Mouse (Mus musculus): ENCODE measurements at regions not wholly inside any gene's neighbourhood (a gene's known extent, or its start where the extent isn't known, plus 50 kb on each side); places are given as distances from the start of the nearest gene placed in this dataset.
"Not testable (repeated sequence)": the region's sequence is repeated elsewhere in the genome, so short reads cannot be mapped to it uniquely, and the experiment has no call there.

DNA sequence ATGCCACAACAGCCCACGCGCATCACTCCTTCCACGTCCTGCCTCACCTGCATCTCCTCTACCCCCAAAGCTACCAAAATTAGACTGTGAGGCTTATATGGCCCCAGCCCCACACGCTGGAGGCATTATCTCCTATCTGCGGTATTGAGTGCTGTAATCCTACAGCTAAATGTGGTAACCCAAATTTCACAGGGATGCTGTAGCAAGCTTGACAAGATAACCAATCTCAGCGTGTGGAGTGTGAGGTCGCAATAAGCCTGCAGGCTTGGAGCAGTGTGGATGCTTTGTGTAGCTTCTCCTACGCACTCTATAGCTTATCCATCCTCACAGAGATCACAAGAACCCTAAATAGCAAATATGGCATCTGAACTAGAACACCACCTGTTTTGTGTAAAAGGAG, 251.2 kb upstream of the Kcnh8 start:
- DNase-seq (ENCODE audit: low spot score), result no peak

DNA sequence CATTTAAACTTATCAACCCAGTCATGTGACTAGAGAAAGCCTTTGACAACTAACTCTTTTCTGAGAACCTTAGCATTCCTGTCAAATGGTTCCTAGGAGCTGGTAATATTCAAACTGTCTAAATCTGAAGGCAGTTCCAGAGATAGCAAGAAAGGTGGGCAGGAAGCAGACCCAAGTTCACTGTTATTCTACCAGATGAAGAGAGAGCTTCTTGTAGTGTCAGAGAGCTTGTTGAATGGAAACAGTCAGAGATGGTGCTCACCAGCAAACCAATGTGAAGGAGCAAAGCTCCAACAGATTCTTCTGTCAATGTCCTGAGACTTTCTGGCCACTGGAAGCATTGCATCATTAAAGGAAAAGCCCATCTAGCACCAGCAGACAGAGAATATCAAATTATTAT, 251.8 kb upstream of the Kcnh8 start:
- no peak for DNase-seq (ENCODE audit: low spot score)

GRCm38 (mm10) chr17:52349872-52350271, 252.6 kb upstream of the Kcnh8 start:
- no peak for DNase-seq (ENCODE audit: low spot score)

GRCm38 (mm10) chr17:52348481-52349083, 253.9 kb upstream of the Kcnh8 start:
- no peak for DNase-seq (ENCODE audit: low spot score)

GRCm38 (mm10) chr17:52320586-52320985, 281.9 kb upstream of the Kcnh8 start:
- DNase-seq (ENCODE audit: low spot score), result no peak

GRCm38 (mm10) chr17:52316976-52317375, 285.5 kb upstream of the Kcnh8 start:
- DNase-seq (ENCODE audit: low spot score), result no peak

DNA sequence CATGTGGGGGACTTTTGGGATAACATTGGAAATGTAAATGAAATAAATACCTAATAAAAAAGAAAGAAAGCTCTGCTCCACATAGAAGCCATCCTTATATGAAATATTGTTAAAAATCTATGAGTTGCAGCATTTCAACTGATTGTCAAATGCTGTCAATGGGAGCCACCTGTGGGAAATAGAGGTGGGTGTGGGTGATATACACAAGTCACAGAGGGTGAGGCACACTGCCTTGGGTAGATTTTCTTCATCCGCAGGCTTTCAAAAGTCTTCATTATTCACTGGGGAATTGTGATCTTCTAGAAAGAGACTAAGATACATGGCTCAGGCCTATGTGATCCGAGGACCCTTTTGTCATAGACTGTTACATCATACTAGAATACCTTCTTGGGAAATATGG, 286.6 kb upstream of the Kcnh8 start:
- no peak for DNase-seq (ENCODE audit: low spot score)

DNA sequence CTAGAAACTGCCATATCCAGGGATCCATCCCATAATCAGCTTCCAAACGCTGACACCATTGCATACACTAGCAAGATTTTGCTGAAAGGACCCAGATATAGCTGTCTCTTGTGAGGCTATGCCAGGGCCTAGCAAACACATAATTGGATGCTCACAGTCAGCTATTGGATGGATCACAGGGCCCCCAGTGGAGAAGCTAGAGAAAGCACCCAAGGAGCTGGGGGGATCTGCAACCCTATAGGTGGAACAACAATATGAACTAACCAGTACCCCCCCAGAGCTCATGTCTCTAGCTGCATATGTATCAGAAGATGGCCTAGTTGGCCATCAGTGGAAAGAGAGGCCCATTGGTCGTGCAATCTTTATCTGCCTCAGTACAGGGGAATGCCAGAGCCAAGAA, 287.1 kb upstream of the Kcnh8 start:
- DNase-seq (ENCODE audit: low spot score), result not testable (repeated sequence)

GRCm38 (mm10) chr17:52312043-52312442, 290.5 kb upstream of the Kcnh8 start:
- DNase-seq (ENCODE audit: low spot score), result no peak

DNA sequence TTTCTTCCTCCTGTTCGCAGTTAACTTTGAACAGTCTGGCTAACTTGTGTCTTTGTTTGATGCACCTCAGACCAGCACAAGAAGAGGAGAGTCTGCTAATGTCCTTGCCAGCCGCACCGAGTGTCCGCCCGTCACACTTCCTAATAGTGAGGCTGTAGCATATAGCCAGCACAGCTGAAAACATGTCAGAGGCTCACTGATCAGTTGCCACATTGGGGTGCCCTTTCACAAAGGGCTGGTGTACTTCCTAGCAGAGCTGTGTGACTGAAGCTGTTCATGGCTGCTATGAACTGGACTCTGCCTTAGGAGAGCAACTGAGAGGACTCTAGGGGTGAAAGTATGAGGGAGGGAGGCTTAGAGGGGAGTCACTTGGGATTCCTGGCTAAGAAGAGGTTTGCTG, 293.7 kb upstream of the Kcnh8 start:
- no peak for DNase-seq (ENCODE audit: low spot score)

DNA sequence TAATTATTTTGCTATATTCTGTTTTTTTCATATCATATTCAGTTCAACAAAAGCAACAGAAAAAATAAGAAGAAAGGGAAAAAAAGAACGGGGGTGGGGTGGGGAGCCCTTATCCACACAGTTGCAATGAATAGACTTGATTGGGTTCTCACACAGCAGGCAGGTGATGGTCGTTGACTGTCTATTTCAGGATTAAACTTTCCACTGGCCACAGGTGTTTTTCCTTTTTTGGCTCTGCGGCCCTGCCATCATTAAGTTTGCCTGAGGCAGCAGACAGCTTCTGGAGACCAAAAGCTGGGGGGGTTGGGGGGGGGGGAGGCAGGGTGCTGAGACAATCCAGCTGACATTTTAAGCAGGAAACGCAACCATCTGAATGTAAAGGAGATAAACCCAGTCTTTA, 298.4 kb upstream of the Kcnh8 start:
- no peak for DNase-seq (ENCODE audit: low spot score)

- no peak for DNase-seq (ENCODE audit: low spot score)
These were observed 299.2 kb upstream of the Kcnh8 start for GRCm38 (mm10) chr17:52303320-52303719.

DNA sequence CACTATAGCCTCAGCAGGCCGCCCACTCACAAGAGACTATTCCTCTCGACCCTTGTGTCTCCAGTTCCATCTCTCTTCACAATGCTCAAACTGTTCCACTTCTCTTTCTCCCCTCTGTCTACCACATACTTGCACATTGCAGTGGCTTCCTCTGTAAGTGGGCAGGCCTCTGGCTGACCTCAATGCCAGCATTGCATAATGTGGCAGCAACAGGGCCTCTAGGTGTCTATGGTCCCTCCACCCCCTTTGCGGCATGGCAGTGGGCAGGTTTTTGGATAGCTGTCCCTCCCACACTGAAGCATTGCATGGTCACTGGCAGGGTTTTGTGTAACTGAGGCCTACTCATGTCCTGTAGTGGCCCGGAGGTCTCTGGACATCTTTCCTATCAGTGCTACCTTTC, 302.7 kb upstream of the Kcnh8 start:
- no peak for DNase-seq (ENCODE audit: low spot score)

DNA sequence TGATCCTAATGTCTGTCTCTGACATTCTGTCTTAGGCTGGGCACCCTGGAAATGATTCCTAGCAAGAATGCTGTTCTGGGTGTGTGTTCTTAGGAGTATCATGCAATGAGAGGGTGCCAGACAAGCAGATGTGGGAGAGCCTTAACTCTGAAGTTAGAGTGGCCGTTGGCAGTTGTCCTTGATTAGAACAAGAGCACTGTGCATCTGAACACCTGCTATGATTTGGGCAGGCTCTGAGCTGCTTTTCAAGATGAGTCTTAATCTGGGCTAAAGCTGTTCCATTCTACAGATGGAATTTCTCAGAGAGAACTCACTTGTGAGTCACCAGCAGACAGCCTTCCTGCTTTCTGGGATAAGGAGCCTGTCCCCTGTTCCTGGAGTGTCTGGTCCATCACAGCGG, 317.1 kb upstream of the Kcnh8 start:
- no peak for DNase-seq (ENCODE audit: low spot score)

DNA sequence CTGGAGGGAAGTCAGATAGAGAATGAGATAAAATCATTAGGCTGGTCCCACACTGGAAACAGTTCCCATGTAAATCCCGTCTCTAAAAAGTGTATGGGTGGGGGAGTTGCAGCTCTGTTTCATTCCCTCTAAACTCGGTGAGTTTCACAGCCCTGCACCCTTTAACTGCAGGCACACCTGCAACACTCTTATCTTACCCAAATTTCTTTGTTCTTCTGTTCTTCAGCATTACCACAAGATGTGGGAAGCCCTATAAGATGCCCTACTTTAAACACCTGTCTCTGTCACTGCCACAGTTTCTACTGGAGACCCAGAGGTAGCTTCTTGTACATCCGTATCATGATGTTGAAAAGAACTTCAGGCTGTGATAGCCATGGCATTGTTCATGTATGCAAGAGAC, 320.2 kb upstream of the Kcnh8 start:
- no peak for DNase-seq (ENCODE audit: low spot score)

DNA sequence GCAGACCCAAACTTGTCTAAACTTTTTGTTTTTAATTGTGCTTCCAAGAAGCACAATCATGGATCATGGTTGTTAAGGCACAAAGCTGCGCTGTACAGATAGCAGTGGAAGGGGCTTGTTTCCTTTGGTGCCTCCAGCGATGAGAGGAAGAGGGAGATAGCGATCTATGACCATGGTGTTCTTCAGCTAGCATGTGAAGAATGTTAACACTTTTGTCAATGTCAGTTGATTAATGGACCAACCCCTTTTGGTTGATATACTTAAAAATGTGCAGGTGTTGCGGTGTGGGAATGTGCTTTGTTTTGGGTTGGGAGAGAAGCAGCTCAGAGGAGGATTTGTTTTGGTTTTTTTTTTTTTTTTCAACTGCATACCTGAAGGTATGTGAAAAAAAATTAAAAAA, 324.0 kb upstream of the Kcnh8 start:
- no peak for DNase-seq (ENCODE audit: low spot score)

DNA sequence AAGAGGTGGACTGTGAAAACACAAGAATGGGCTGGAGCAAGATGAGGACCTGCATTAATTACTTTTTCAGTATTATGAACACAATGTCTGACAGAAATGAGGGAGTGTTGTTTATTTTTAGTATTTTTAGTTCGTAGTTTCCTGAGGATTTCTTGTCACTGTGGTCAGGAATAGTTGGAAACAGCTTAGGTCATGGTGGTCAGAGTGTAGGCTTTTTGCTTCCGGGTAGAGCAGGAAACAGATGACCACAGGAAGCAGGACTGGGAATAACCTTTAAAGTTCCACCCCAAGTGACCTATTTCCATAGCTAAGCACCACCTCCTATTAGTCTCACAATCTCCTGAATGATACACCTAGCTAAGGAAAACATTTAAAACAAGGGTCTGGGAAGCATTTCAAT, 333.7 kb upstream of the Kcnh8 start:
- DNase-seq (ENCODE audit: low spot score), result no peak

GRCm38 (mm10) chr17:52251284-52251683, 351.2 kb upstream of the Kcnh8 start:
- DNase-seq (ENCODE audit: low spot score), result no peak

GRCm38 (mm10) chr17:52225584-52225983, 376.9 kb upstream of the Kcnh8 start:
- DNase-seq (ENCODE audit: low spot score), result no peak

- no peak for DNase-seq (ENCODE audit: low spot score)
These were observed 382.1 kb upstream of the Kcnh8 start for GRCm38 (mm10) chr17:52220422-52220821.

DNA sequence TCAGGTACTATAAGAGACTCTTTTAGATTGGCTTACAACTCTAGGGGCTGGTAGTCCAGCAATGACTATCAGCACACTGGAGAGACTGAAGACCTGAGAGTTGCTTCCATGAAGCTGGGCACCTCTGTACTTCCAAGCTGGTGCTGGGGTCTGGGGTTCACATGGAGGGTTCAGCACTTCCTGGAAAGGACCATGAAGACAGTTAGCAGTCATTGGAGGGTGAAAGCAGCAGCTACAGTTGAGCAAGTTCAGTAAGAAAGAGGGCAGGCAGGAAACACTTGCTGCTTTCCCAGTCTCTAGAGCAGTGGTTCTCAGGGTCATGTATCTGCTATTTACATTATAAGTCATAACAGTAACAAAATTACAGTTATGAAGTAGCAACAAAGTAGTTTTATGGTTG, 384.3 kb upstream of the Satb1 start:
- DNase-seq (ENCODE audit: low spot score), result no peak

DNA sequence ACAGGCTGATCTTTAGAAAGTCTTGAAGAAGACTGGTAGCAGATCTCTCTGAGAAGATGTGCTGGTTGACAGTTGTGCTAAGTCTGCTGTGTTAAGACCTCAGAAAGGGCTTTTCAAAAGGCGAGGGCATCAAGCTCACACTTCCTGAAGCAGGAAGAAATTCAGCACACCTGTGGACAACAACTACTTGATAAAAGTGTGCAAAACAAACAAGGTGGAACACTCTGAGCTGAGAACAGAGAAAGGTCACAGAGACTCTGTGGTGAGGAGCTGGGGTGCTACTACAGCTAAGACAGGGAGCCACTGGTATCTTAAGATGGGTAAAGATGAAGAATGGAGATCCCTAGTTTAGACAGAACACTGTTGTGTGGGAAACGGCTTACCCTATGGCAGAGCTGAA, 379.9 kb upstream of the Satb1 start:
- no peak for DNase-seq (ENCODE audit: low spot score)

- no peak for DNase-seq (ENCODE audit: low spot score)
These were observed 377.4 kb upstream of the Satb1 start for GRCm38 (mm10) chr17:52210483-52210882.

GRCm38 (mm10) chr17:52197731-52198130, 364.6 kb upstream of the Satb1 start:
- no peak for DNase-seq (ENCODE audit: low spot score)

- no peak for DNase-seq (ENCODE audit: low spot score)
These were observed 363.7 kb upstream of the Satb1 start for GRCm38 (mm10) chr17:52196811-52197210.

Measured in urinary bladder, postnatal 25 days (tissue).